8 mouse cellular contexts compared by ENCODE assay signal in genomic region chr8:4512116-4512495, GRCm38 (mm10). TPM values are rescaled to one million over a fixed set of nuclear protein-coding genes. Genes with fewer than 3 reads are reported as not detected.
DNase-seq lines count a peak whose midpoint lies in the region; ATAC-seq and TF ChIP-seq lines count a peak whose summit lies in the region.

No protein-coding gene starts in this region.

- H3K9me3 ChIP-seq in forebrain, embryonic 11.5 days (ENCODE audit: control insufficient read depth, low read length): no peaks in the 10 kb centered on the region
- no peaks in the 10 kb centered on the region for H3K9me3 ChIP-seq in hindbrain, postnatal 0 days (ENCODE audit: low read length)

- no peaks in the 10 kb centered on the region; the same call in 1 of the 2 replicates for H3K36me3 ChIP-seq in forebrain, embryonic 11.5 days (ENCODE audit: control insufficient read depth, insufficient read depth, low read length)
- H3K36me3 ChIP-seq in hindbrain, postnatal 0 days (ENCODE audit: insufficient read depth, low read length): peaks cover 5% of the 10 kb centered on the region

- peak; percentile 27 for DNase-seq in left cerebral cortex, postnatal 4 days
- DNase-seq in left cerebral cortex, postnatal 10 days (ENCODE audit: extremely low spot score in 1 of 2, low spot score in 2 of 2): no peak
- peak; percentile 63 for DNase-seq in forebrain, embryonic 11.5 days (ENCODE audit: low spot score)
- peak; percentile 23 for DNase-seq in hindbrain, postnatal 0 days (ENCODE audit: low spot score)
- DNase-seq in retina, postnatal 7 days (ENCODE audit: low read depth, low spot score): peak; percentile 78
- no peak for DNase-seq in cerebellum, adult 2 months
- DNase-seq in thymus, adult 18-20 months: no peak
- no peak for DNase-seq in left cerebral cortex, postnatal 25 days (ENCODE audit: low spot score in 2 of 2)

- no peaks in the 10 kb centered on the region for H3K27me3 ChIP-seq in forebrain, embryonic 11.5 days (ENCODE audit: control insufficient read depth, insufficient read depth, low read length)
- H3K27me3 ChIP-seq in hindbrain, postnatal 0 days (ENCODE audit: insufficient read depth, low read length): no peaks in the 10 kb centered on the region
- H3K27me3 ChIP-seq in cerebellum, adult 2 months (ENCODE audit: control insufficient read depth, insufficient read depth, low read length): no peaks in the 10 kb centered on the region

- no peak for TF ChIP-seq POLR2A in cerebellum, adult 2 months (IDR thresholded peaks at IDR 0.05; ENCODE audit: borderline replicate concordance, insufficient read depth, low read length)

- no peak overlapping the region for H3K4me3 ChIP-seq in forebrain, embryonic 11.5 days (ENCODE audit: low read depth, low read length)
- H3K4me3 ChIP-seq in hindbrain, postnatal 0 days (ENCODE audit: low read length): no peak overlapping the region
- H3K4me3 ChIP-seq in cerebellum, adult 2 months (replicated peaks; ENCODE audit: insufficient read depth, low read depth, low read length): no peak overlapping the region

- H3K9ac ChIP-seq in forebrain, embryonic 11.5 days (ENCODE audit: low read length): peak overlapping the region; percentile 12
- no peak overlapping the region for H3K9ac ChIP-seq in hindbrain, postnatal 0 days (replicated peaks; ENCODE audit: low read length)

- WGBS in forebrain, embryonic 11.5 days: 15% methylated on average over 8 of the region's 8 CpGs
- 25% methylated on average over 8 of the region's 8 CpGs for WGBS in hindbrain, postnatal 0 days
- WGBS in cerebellum, adult 2 months: 31% methylated on average over 8 of the region's 8 CpGs

- TF ChIP-seq CTCF in hindbrain, postnatal 0 days (IDR thresholded peaks at IDR 0.05; ENCODE audit: low read depth): no peak
- no peak for TF ChIP-seq CTCF in cerebellum, adult 2 months (IDR thresholded peaks at IDR 0.05; ENCODE audit: borderline replicate concordance, insufficient read depth, low read depth, low read length)

- H3K27ac ChIP-seq in forebrain, embryonic 11.5 days (ENCODE audit: low read depth, low read length): peak overlapping the region; percentile 78
- H3K27ac ChIP-seq in hindbrain, postnatal 0 days: no peak overlapping the region; the same call in 1 of the 2 replicates
- no peak overlapping the region for H3K27ac ChIP-seq in cerebellum, adult 2 months (ENCODE audit: insufficient read depth, low read length)

- intact Hi-C loops in left cerebral cortex, postnatal 4 days (cut with DNase I): no loop called here
- intact Hi-C loops in left cerebral cortex, postnatal 10 days (cut with DNase I): no loop called here
- intact Hi-C loops in left cerebral cortex, postnatal 25 days (cut with DNase I): loop anchor here (5.0 kb wide), 1 partner anchor 100 kb away; no protein-coding TSS in a partner anchor

- H3K4me1 ChIP-seq in forebrain, embryonic 11.5 days (replicated peaks; ENCODE audit: control insufficient read depth, insufficient read depth, low read length): peaks cover 9% of the 10 kb centered on the region; the same call in 1 of the 2 replicates
- H3K4me1 ChIP-seq in hindbrain, postnatal 0 days (ENCODE audit: insufficient read depth, low read length): no peaks in the 10 kb centered on the region
- peaks cover 10% of the 10 kb centered on the region for H3K4me1 ChIP-seq in cerebellum, adult 2 months (ENCODE audit: control insufficient read depth, insufficient read depth, low read length)

- H3K4me2 ChIP-seq in forebrain, embryonic 11.5 days (ENCODE audit: low read depth, low read length, severe bottlenecking): no peak overlapping the region
- H3K4me2 ChIP-seq in hindbrain, postnatal 0 days (ENCODE audit: low read depth, low read length): no peak overlapping the region

- ATAC-seq in forebrain, embryonic 11.5 days (replicated peaks; ENCODE audit: low FRiP score): peak; percentile 79
- ATAC-seq in hindbrain, postnatal 0 days: peak; percentile 44; the same call in 1 of the 2 replicates

RNA-seq across cellular contexts. Expression of gene Cers4, which starts 19.3 kb away (rescaled TPM):
- 10 to 100 TPM; 60.7 to 67.5 TPM for total RNA-seq in left cerebral cortex, postnatal 4 days (2021)
- 10 to 100 TPM; 55.5 to 59.0 TPM for total RNA-seq in left cerebral cortex, postnatal 10 days (2021)
- 17.0 and 22.6 TPM in 2 replicates for polyA plus RNA-seq in forebrain, embryonic 11.5 days (2014; fragmentation: Nextera tagmentation; extraction: Ambion mirVana)
- total RNA-seq in hindbrain, postnatal 0 days (2014; rRNA removed): 45.3 and 63.0 TPM in 2 replicates
- 50.9 and 52.4 TPM in 2 replicates for polyA plus RNA-seq in hindbrain, postnatal 0 days (2015; fragmentation: Nextera tagmentation; extraction: Ambion mirVana)
- polyA plus RNA-seq in cerebellum, adult 2 months (2012; rRNA removed): 47.3 and 48.5 TPM in 2 replicates
- total RNA-seq in left cerebral cortex, postnatal 25 days (2021): 10 to 100 TPM; 44.6 to 50.3 TPM

Comparison
In these comparisons a context has a peak if more than half of its experiments do, and no peak if none do; other contexts are left out.
1. DNase-seq: peak in left cerebral cortex, postnatal 4 days (single experiment), forebrain, embryonic 11.5 days (single experiment), hindbrain, postnatal 0 days (single experiment) and retina, postnatal 7 days (single experiment); none in left cerebral cortex, postnatal 10 days (0 of 2), cerebellum, adult 2 months (0 of 2), thymus, adult 18-20 months (0 of 2) and left cerebral cortex, postnatal 25 days (0 of 2).